Mouse (Mus musculus): ENCODE measurements around the gene Mgea5. TPM values are rescaled to one million over a fixed set of nuclear protein-coding genes. Genes with fewer than 3 reads are reported as not detected.

Gene Mgea5
- 32.8 and 33.0 TPM in 2 replicates for polyA plus RNA-seq (2015; fragmentation: Nextera tagmentation; extraction: Ambion mirVana)

GRCm38 (mm10) chr19:45783181-45783932, at the start of gene Mgea5:
Gene Mgea5 (minus strand): TSS chr19:45783837.
- peaks cover 7% of the 10 kb centered on the region for H3K36me3 ChIP-seq (ENCODE audit: insufficient read depth, low read length)
- no peaks in the 10 kb centered on the region for H3K9me3 ChIP-seq (replicated peaks; ENCODE audit: low read length)
- H3K9ac ChIP-seq (ENCODE audit: low read depth, low read length), result peak within 1 kb of the TSS; percentile 94
- under 1% methylated on average over 68 of the region's 71 CpGs for WGBS
- peak within 1 kb of the TSS; percentile 66 for H3K4me2 ChIP-seq (ENCODE audit: low read length)
- no peak for TF ChIP-seq CTCF (IDR thresholded peaks at IDR 0.05; ENCODE audit: low read depth)
- ATAC-seq (replicated peaks; ENCODE audit: low FRiP score, low read depth) (peak; percentile 95), DNase-seq (ENCODE audit: low spot score) (peak; percentile 100)
- H3K27ac ChIP-seq, result peak within 1 kb of the TSS; percentile 99
- peak within 1 kb of the TSS; percentile 92 for H3K4me3 ChIP-seq (replicated peaks; ENCODE audit: low read depth, low read length)
- no peaks in the 10 kb centered on the region for H3K27me3 ChIP-seq (ENCODE audit: insufficient read depth, low read length)
- peaks cover 14% of the 10 kb centered on the region for H3K4me1 ChIP-seq (replicated peaks; ENCODE audit: insufficient read depth, low read length)

GRCm38 (mm10) chr19:45830679-45831078, 47.0 kb upstream of the Mgea5 start:
- WGBS, result 34% methylated on average over 2 of the region's 2 CpGs
- Histone ChIP-seq H3K9ac (ENCODE audit: low read depth, low read length) (no peak overlapping the region), H3K27ac (no peak overlapping the region), H3K27me3 (ENCODE audit: insufficient read depth, low read length) (no peaks in the 10 kb centered on the region), H3K4me3 (replicated peaks; ENCODE audit: low read depth, low read length) (no peak overlapping the region), H3K36me3 (ENCODE audit: insufficient read depth, low read length) (no peaks in the 10 kb centered on the region), H3K4me2 (ENCODE audit: low read length) (no peak overlapping the region), H3K9me3 (replicated peaks; ENCODE audit: low read length) (no peaks in the 10 kb centered on the region), H3K4me1 (replicated peaks; ENCODE audit: insufficient read depth, low read length) (no peaks in the 10 kb centered on the region)
- no peak for DNase-seq (ENCODE audit: low spot score)
- peak; percentile 42 for TF ChIP-seq CTCF (IDR thresholded peaks at IDR 0.05; ENCODE audit: low read depth)
- ATAC-seq (replicated peaks; ENCODE audit: low FRiP score, low read depth), result no peak

- Histone ChIP-seq H3K4me1 (replicated peaks; ENCODE audit: insufficient read depth, low read length) (no peaks in the 10 kb centered on the region), H3K4me2 (ENCODE audit: low read length) (no peak overlapping the region), H3K9ac (ENCODE audit: low read depth, low read length) (no peak overlapping the region), H3K27me3 (ENCODE audit: insufficient read depth, low read length) (no peaks in the 10 kb centered on the region), H3K9me3 (replicated peaks; ENCODE audit: low read length) (no peaks in the 10 kb centered on the region), H3K4me3 (replicated peaks; ENCODE audit: low read depth, low read length) (no peak overlapping the region), H3K36me3 (ENCODE audit: insufficient read depth, low read length) (no peaks in the 10 kb centered on the region), H3K27ac (no peak overlapping the region)
- ATAC-seq (replicated peaks; ENCODE audit: low FRiP score, low read depth) (no peak), DNase-seq (ENCODE audit: low spot score) (no peak)
- WGBS, result 100% methylated on average over 3 of the region's 3 CpGs
- TF ChIP-seq CTCF (IDR thresholded peaks at IDR 0.05; ENCODE audit: low read depth), result no peak; the same call in 1 of the 2 replicates
Measured at GRCm38 (mm10) chr19:45827736-45828135, 44.1 kb upstream of the Mgea5 start.

- TF ChIP-seq CTCF (IDR thresholded peaks at IDR 0.05; ENCODE audit: low read depth), result no peak
- DNase-seq (ENCODE audit: low spot score), result no peak
- WGBS, result 74% methylated on average over 5 of the region's 5 CpGs
Measured at GRCm38 (mm10) chr19:45827125-45827524, 43.5 kb upstream of the Mgea5 start.

GRCm38 (mm10) chr19:45826146-45826545, 42.5 kb upstream of the Mgea5 start:
- no peak overlapping the region for H3K4me3 ChIP-seq (replicated peaks; ENCODE audit: low read depth, low read length)
- ATAC-seq (replicated peaks; ENCODE audit: low FRiP score, low read depth) (no peak), DNase-seq (ENCODE audit: low spot score) (no peak)
- no peak for TF ChIP-seq CTCF (IDR thresholded peaks at IDR 0.05; ENCODE audit: low read depth)
- no peaks in the 10 kb centered on the region for H3K9me3 ChIP-seq (replicated peaks; ENCODE audit: low read length)
- 74% methylated on average over 3 of the region's 3 CpGs for WGBS
- no peak overlapping the region for H3K9ac ChIP-seq (ENCODE audit: low read depth, low read length)
- no peak overlapping the region for H3K4me2 ChIP-seq (ENCODE audit: low read length)
- H3K27ac ChIP-seq, result no peak overlapping the region
- no peaks in the 10 kb centered on the region for H3K27me3 ChIP-seq (ENCODE audit: insufficient read depth, low read length)
- no peaks in the 10 kb centered on the region for H3K4me1 ChIP-seq (replicated peaks; ENCODE audit: insufficient read depth, low read length)
- no peaks in the 10 kb centered on the region for H3K36me3 ChIP-seq (ENCODE audit: insufficient read depth, low read length)

More at GRCm38 (mm10) chr19:45827125-45827524, 43.5 kb upstream of the Mgea5 start:
- H3K27me3 ChIP-seq (ENCODE audit: insufficient read depth, low read length), result no peaks in the 10 kb centered on the region
- no peak overlapping the region for H3K4me3 ChIP-seq (replicated peaks; ENCODE audit: low read depth, low read length)
- no peak overlapping the region for H3K9ac ChIP-seq (ENCODE audit: low read depth, low read length)
- H3K27ac ChIP-seq, result no peak overlapping the region
- ATAC-seq (replicated peaks; ENCODE audit: low FRiP score, low read depth), result no peak
- H3K9me3 ChIP-seq (replicated peaks; ENCODE audit: low read length), result no peaks in the 10 kb centered on the region
- no peak overlapping the region for H3K4me2 ChIP-seq (ENCODE audit: low read length)
- no peaks in the 10 kb centered on the region for H3K36me3 ChIP-seq (ENCODE audit: insufficient read depth, low read length)
- H3K4me1 ChIP-seq (replicated peaks; ENCODE audit: insufficient read depth, low read length), result no peaks in the 10 kb centered on the region

- DNase-seq (ENCODE audit: low spot score) (no peak), ATAC-seq (replicated peaks; ENCODE audit: low FRiP score, low read depth) (no peak)
- Histone ChIP-seq H3K27ac (no peak overlapping the region), H3K4me2 (ENCODE audit: low read length) (no peak overlapping the region), H3K27me3 (ENCODE audit: insufficient read depth, low read length) (no peaks in the 10 kb centered on the region), H3K9ac (ENCODE audit: low read depth, low read length) (no peak overlapping the region), H3K4me1 (replicated peaks; ENCODE audit: insufficient read depth, low read length) (peaks cover 15% of the 10 kb centered on the region; the same call in 1 of the 2 replicates), H3K36me3 (ENCODE audit: insufficient read depth, low read length) (no peaks in the 10 kb centered on the region), H3K9me3 (replicated peaks; ENCODE audit: low read length) (no peaks in the 10 kb centered on the region), H3K4me3 (replicated peaks; ENCODE audit: low read depth, low read length) (no peak overlapping the region)
- TF ChIP-seq CTCF (IDR thresholded peaks at IDR 0.05; ENCODE audit: low read depth), result no peak
- WGBS, result 76% methylated on average over 5 of the region's 5 CpGs
Measured at GRCm38 (mm10) chr19:45821832-45822231, 38.2 kb upstream of the Mgea5 start.

Data from kidney, postnatal 0 days (tissue).